Mouse (Mus musculus) forebrain, embryonic 12.5 days (tissue): ENCODE measurements at regions not wholly inside any gene's neighbourhood (a gene's known extent, or its start where the extent isn't known, plus 50 kb on each side); places are given as distances from the start of the nearest gene placed in this dataset.
A peak's percentile ranks its signal among the peaks of the same experiment; 100 is the strongest.

Experiments used
- ATAC-seq: fragments of 200-750 bp; cut with Nextera tagmentation; 2 replicates; pipeline ENCODE4 v1.8.0; 2017; ENCODE audit warnings: moderate TSS enrichment; ENCODE audit not compliant: low FRiP score
- H3K27ac ChIP-seq: fragments of 300-500 bp; sonication (generic); 2 replicates; pipeline ENCODE4 v1.5.1; 2016; ENCODE audit warnings: mild to moderate bottlenecking
- H3K27me3 ChIP-seq: fragments of 300-500 bp; sonication (generic); 2 replicates; pipeline ENCODE4 v1.6.1; 2016; ENCODE audit warnings: mild to moderate bottlenecking
- H3K36me3 ChIP-seq: fragments of 300-500 bp; sonication (generic); replicated peaks from 2 replicates; pipeline ENCODE4 v1.6.1; 2016; ENCODE audit warnings: mild to moderate bottlenecking
- H3K4me1 ChIP-seq: fragments of 300-500 bp; sonication (generic); 2 replicates; pipeline ENCODE4 v1.6.1; 2016
- H3K4me2 ChIP-seq: fragments of 300-500 bp; sonication (generic); 2 replicates; pipeline ENCODE4 v1.6.1; 2016; ENCODE audit warnings: mild to moderate bottlenecking, moderate library complexity
- H3K4me3 ChIP-seq: fragments of 300-500 bp; sonication (generic); replicated peaks from 2 replicates; pipeline ENCODE4 v1.5.1; 2016; ENCODE audit warnings: mild to moderate bottlenecking
- H3K9ac ChIP-seq: fragments of 300-500 bp; sonication (generic); 2 replicates; pipeline ENCODE4 v1.6.1; 2016; ENCODE audit warnings: mild to moderate bottlenecking
- H3K9me3 ChIP-seq: fragments of 300-500 bp; sonication (generic); 2 replicates; pipeline ENCODE4 v1.6.1; 2016
- WGBS: fragments of 180-500 bp; shearing (Covaris S2); methylation state at CpG from one replicate; pipeline ENCODE4 v1.1.7; 2016; 5-methylcytosine and 5-hydroxymethylcytosine counted together

- no peak overlapping the region for H3K27ac ChIP-seq
- ATAC-seq = no peak
- H3K36me3 ChIP-seq = no peaks in the 10 kb centered on the region
- H3K4me2 ChIP-seq = no peak overlapping the region
- H3K27me3 ChIP-seq = no peaks in the 10 kb centered on the region
- no peak overlapping the region for H3K9ac ChIP-seq
- no peaks in the 10 kb centered on the region for H3K9me3 ChIP-seq
- H3K4me3 ChIP-seq = no peak overlapping the region
- H3K4me1 ChIP-seq = no peaks in the 10 kb centered on the region
- WGBS = 83% methylated on average over 1 of the region's 1 CpGs
Observed at GRCm38 (mm10) chr4:70160525-70161224, 249.6 kb downstream of the Cdk5rap2 start.

- Histone ChIP-seq H3K9ac (no peak overlapping the region), H3K9me3 (no peaks in the 10 kb centered on the region), H3K27ac (no peak overlapping the region), H3K27me3 (no peaks in the 10 kb centered on the region), H3K4me2 (no peak overlapping the region), H3K4me3 (no peak overlapping the region), H3K4me1 (no peaks in the 10 kb centered on the region), H3K36me3 (no peaks in the 10 kb centered on the region)
- no peak for ATAC-seq
- 81% methylated on average over 1 of the region's 1 CpGs for WGBS
Observed at GRCm38 (mm10) chr4:70160062-70160461, 250.2 kb downstream of the Cdk5rap2 start.

- Histone ChIP-seq H3K4me3 (no peak overlapping the region), H3K4me1 (no peaks in the 10 kb centered on the region)
Observed at GRCm38 (mm10) chr4:70153179-70153578, 257.1 kb downstream of the Cdk5rap2 start.

GRCm38 (mm10) chr4:70109011-70109410, 301.2 kb downstream of the Cdk5rap2 start:
- Histone ChIP-seq H3K4me2 (no peak overlapping the region), H3K27me3 (no peaks in the 10 kb centered on the region), H3K4me3 (no peak overlapping the region), H3K4me1 (no peaks in the 10 kb centered on the region), H3K9me3 (no peaks in the 10 kb centered on the region), H3K27ac (no peak overlapping the region), H3K9ac (no peak overlapping the region), H3K36me3 (no peaks in the 10 kb centered on the region)
- no peak for ATAC-seq

More at GRCm38 (mm10) chr4:70153179-70153578, 257.1 kb downstream of the Cdk5rap2 start:
- no peak overlapping the region for H3K4me2 ChIP-seq
- WGBS = 66% methylated on average over 3 of the region's 3 CpGs
- H3K27me3 ChIP-seq = no peaks in the 10 kb centered on the region
- ATAC-seq = no peak
- no peaks in the 10 kb centered on the region for H3K9me3 ChIP-seq
- no peak overlapping the region for H3K27ac ChIP-seq
- H3K36me3 ChIP-seq = no peaks in the 10 kb centered on the region
- H3K9ac ChIP-seq = no peak overlapping the region

GRCm38 (mm10) chr4:70105776-70106175, 304.5 kb downstream of the Cdk5rap2 start:
- Histone ChIP-seq H3K27me3 (no peaks in the 10 kb centered on the region), H3K4me1 (no peaks in the 10 kb centered on the region), H3K9ac (no peak overlapping the region), H3K9me3 (no peaks in the 10 kb centered on the region), H3K4me3 (no peak overlapping the region), H3K36me3 (no peaks in the 10 kb centered on the region), H3K27ac (no peak overlapping the region), H3K4me2 (no peak overlapping the region)
- WGBS = 88% methylated on average over 2 of the region's 2 CpGs
- ATAC-seq = no peak

- Histone ChIP-seq H3K9ac (no peak overlapping the region), H3K4me2 (no peak overlapping the region), H3K9me3 (no peaks in the 10 kb centered on the region), H3K4me3 (no peak overlapping the region), H3K27ac (no peak overlapping the region), H3K27me3 (no peaks in the 10 kb centered on the region), H3K36me3 (no peaks in the 10 kb centered on the region), H3K4me1 (no peaks in the 10 kb centered on the region)
- 88% methylated on average over 3 of the region's 3 CpGs for WGBS
- ATAC-seq = no peak
Observed at GRCm38 (mm10) chr4:70097353-70097752, 312.9 kb downstream of the Cdk5rap2 start.

GRCm38 (mm10) chr4:70078206-70078605, 332.0 kb downstream of the Cdk5rap2 start:
- H3K27me3 ChIP-seq = no peaks in the 10 kb centered on the region
- ATAC-seq = no peak

GRCm38 (mm10) chr4:70062516-70062915, 347.7 kb downstream of the Cdk5rap2 start:
- H3K27ac ChIP-seq = no peak overlapping the region
- no peaks in the 10 kb centered on the region for H3K36me3 ChIP-seq
- WGBS = 62% methylated on average over 1 of the region's 1 CpGs
- no peaks in the 10 kb centered on the region for H3K9me3 ChIP-seq
- H3K4me1 ChIP-seq = no peaks in the 10 kb centered on the region
- no peak overlapping the region for H3K9ac ChIP-seq
- H3K4me2 ChIP-seq = no peak overlapping the region
- no peak overlapping the region for H3K4me3 ChIP-seq
- H3K27me3 ChIP-seq = no peaks in the 10 kb centered on the region
- ATAC-seq = no peak

More at GRCm38 (mm10) chr4:70078206-70078605, 332.0 kb downstream of the Cdk5rap2 start:
- no peaks in the 10 kb centered on the region for H3K4me1 ChIP-seq
- H3K4me2 ChIP-seq = no peak overlapping the region
- no peaks in the 10 kb centered on the region for H3K36me3 ChIP-seq
- no peaks in the 10 kb centered on the region for H3K9me3 ChIP-seq
- H3K27ac ChIP-seq = no peak overlapping the region
- H3K4me3 ChIP-seq = no peak overlapping the region
- H3K9ac ChIP-seq = no peak overlapping the region

- H3K4me2 ChIP-seq = no peak overlapping the region
- H3K27me3 ChIP-seq = no peaks in the 10 kb centered on the region
- H3K36me3 ChIP-seq = no peaks in the 10 kb centered on the region
- 86% methylated on average over 12 of the region's 12 CpGs for WGBS
- H3K27ac ChIP-seq = no peak overlapping the region
- H3K4me3 ChIP-seq = no peak overlapping the region
- H3K9ac ChIP-seq = no peak overlapping the region
- no peaks in the 10 kb centered on the region for H3K9me3 ChIP-seq
- 0 out of 2 replicates have a peak, but pooled peaks have one; percentile 39 for ATAC-seq
- H3K4me1 ChIP-seq = no peaks in the 10 kb centered on the region
Observed at GRCm38 (mm10) chr4:70058831-70059544, 351.3 kb downstream of the Cdk5rap2 start.

- 77% methylated on average over 2 of the region's 2 CpGs for WGBS
- no peak for ATAC-seq
- no peak overlapping the region for H3K4me3 ChIP-seq
- H3K4me2 ChIP-seq = no peak overlapping the region
- H3K9me3 ChIP-seq = no peaks in the 10 kb centered on the region
- no peak overlapping the region for H3K9ac ChIP-seq
- H3K36me3 ChIP-seq = no peaks in the 10 kb centered on the region
- no peak overlapping the region for H3K27ac ChIP-seq
- no peaks in the 10 kb centered on the region for H3K27me3 ChIP-seq
- no peaks in the 10 kb centered on the region for H3K4me1 ChIP-seq
Observed at GRCm38 (mm10) chr4:70053136-70053535, 357.1 kb downstream of the Cdk5rap2 start.

- no peaks in the 10 kb centered on the region for H3K27me3 ChIP-seq
- 86% methylated on average over 1 of the region's 1 CpGs for WGBS
- no peak overlapping the region for H3K9ac ChIP-seq
- H3K9me3 ChIP-seq = no peaks in the 10 kb centered on the region
- no peak for ATAC-seq
- no peaks in the 10 kb centered on the region for H3K4me1 ChIP-seq
- H3K4me3 ChIP-seq = no peak overlapping the region
- no peaks in the 10 kb centered on the region for H3K36me3 ChIP-seq
- no peak overlapping the region for H3K27ac ChIP-seq
- H3K4me2 ChIP-seq = no peak overlapping the region
Observed at GRCm38 (mm10) chr4:70038241-70038640, 372.0 kb downstream of the Cdk5rap2 start.

- Histone ChIP-seq H3K4me3 (no peak overlapping the region), H3K36me3 (no peaks in the 10 kb centered on the region), H3K9ac (no peak overlapping the region), H3K4me2 (no peak overlapping the region), H3K4me1 (no peaks in the 10 kb centered on the region), H3K27me3 (no peaks in the 10 kb centered on the region), H3K27ac (no peak overlapping the region), H3K9me3 (no peaks in the 10 kb centered on the region)
- WGBS = 56% methylated on average over 1 of the region's 1 CpGs
- ATAC-seq = no peak
Observed at GRCm38 (mm10) chr4:70035912-70036311, 374.3 kb downstream of the Cdk5rap2 start.

GRCm38 (mm10) chr4:70032497-70032896, 377.7 kb downstream of the Cdk5rap2 start:
- Histone ChIP-seq H3K4me2 (no peak overlapping the region), H3K36me3 (no peaks in the 10 kb centered on the region), H3K27me3 (no peaks in the 10 kb centered on the region), H3K4me3 (no peak overlapping the region), H3K9me3 (no peaks in the 10 kb centered on the region), H3K4me1 (no peaks in the 10 kb centered on the region), H3K27ac (no peak overlapping the region), H3K9ac (no peak overlapping the region)
- no peak for ATAC-seq
- 82% methylated on average over 3 of the region's 3 CpGs for WGBS
